Mouse (Mus musculus): Measurements from ENCODE around the gene Amigo2. TPM values are rescaled to one million over a fixed set of nuclear protein-coding genes. Genes with fewer than 3 reads are reported as not detected.

The Amigo2 gene
- polyA plus RNA-seq, 1 experiment from 2014 or later = 0.91 TPM

- H3K9ac ChIP-seq = no peak overlapping the region
- WGBS (ENCODE audit: insufficient replicate concordance) = 2% methylated on average over 8 of the region's 8 CpGs
- no peaks in the 10 kb centered on the region for H3K36me3 ChIP-seq (replicated peaks)
- peak overlapping the region; percentile 63 for H3K4me3 ChIP-seq (replicated peaks)
- ATAC-seq (ENCODE audit: insufficient read depth) = no peak
- no peaks in the 10 kb centered on the region for H3K9me3 ChIP-seq (replicated peaks)
- peak overlapping the region; percentile 84 for H3K4me2 ChIP-seq
- H3K27ac ChIP-seq (replicated peaks) = no peak overlapping the region
- H3K27me3 ChIP-seq = peaks cover 63% of the 10 kb centered on the region
- H3K4me1 ChIP-seq (replicated peaks) = peaks cover 8% of the 10 kb centered on the region
These were observed 1.2 kb upstream of the Amigo2 start for GRCm38 (mm10) chr15:97248296-97248695.

GRCm38 (mm10) chr15:97247791-97248161 is 689 bp upstream of the Amigo2 start:
- Histone ChIP-seq H3K4me1 (replicated peaks) (peaks cover 8% of the 10 kb centered on the region), H3K27me3 (peaks cover 68% of the 10 kb centered on the region), H3K36me3 (replicated peaks) (no peaks in the 10 kb centered on the region), H3K9me3 (replicated peaks) (no peaks in the 10 kb centered on the region), H3K4me2 (peak overlapping the region; percentile 84), H3K4me3 (replicated peaks) (peak overlapping the region; percentile 63), H3K27ac (replicated peaks) (peak overlapping the region; percentile 62), H3K9ac (peak overlapping the region; percentile 48; the same call in 1 of the 2 replicates)
- under 1% methylated on average over 14 of the region's 14 CpGs for WGBS (ENCODE audit: insufficient replicate concordance)
- 0 out of 2 replicates have a peak, but pooled peaks have one; percentile 7 for ATAC-seq (ENCODE audit: insufficient read depth)

- no peak for ATAC-seq (ENCODE audit: insufficient read depth)
- 26% methylated on average over 14 of the region's 14 CpGs for WGBS (ENCODE audit: insufficient replicate concordance)
- Histone ChIP-seq H3K4me3 (replicated peaks) (peak overlapping the region; percentile 63; the same call in 1 of the 2 replicates), H3K9ac (no peak overlapping the region), H3K4me1 (replicated peaks) (peaks cover 8% of the 10 kb centered on the region), H3K36me3 (replicated peaks) (no peaks in the 10 kb centered on the region), H3K9me3 (replicated peaks) (no peaks in the 10 kb centered on the region), H3K4me2 (peak overlapping the region; percentile 84), H3K27me3 (peaks cover 71% of the 10 kb centered on the region), H3K27ac (replicated peaks) (no peak overlapping the region)
These were observed 831 bp downstream of the Amigo2 start for GRCm38 (mm10) chr15:97246256-97246655.

GRCm38 (mm10) chr15:97245392-97245791 is 1.7 kb downstream of the Amigo2 start:
- Histone ChIP-seq H3K27ac (replicated peaks) (no peak overlapping the region), H3K4me2 (peak overlapping the region; percentile 18; the same call in 1 of the 2 replicates), H3K9ac (no peak overlapping the region), H3K27me3 (peaks cover 71% of the 10 kb centered on the region), H3K36me3 (replicated peaks) (no peaks in the 10 kb centered on the region), H3K4me3 (replicated peaks) (no peak overlapping the region), H3K4me1 (replicated peaks) (peaks cover 8% of the 10 kb centered on the region), H3K9me3 (replicated peaks) (no peaks in the 10 kb centered on the region)
- WGBS (ENCODE audit: insufficient replicate concordance) = 25% methylated on average over 18 of the region's 18 CpGs
- peak; percentile 36; the same call in 1 of the 2 replicates for ATAC-seq (ENCODE audit: insufficient read depth)

GRCm38 (mm10) chr15:97236943-97237342 is 10.1 kb downstream of the Amigo2 start:
- H3K36me3 ChIP-seq (replicated peaks) = no peaks in the 10 kb centered on the region
- no peak overlapping the region for H3K27ac ChIP-seq (replicated peaks)
- H3K4me1 ChIP-seq (replicated peaks) = no peaks in the 10 kb centered on the region
- H3K4me2 ChIP-seq = no peak overlapping the region
- H3K4me3 ChIP-seq (replicated peaks) = no peak overlapping the region
- H3K9me3 ChIP-seq (replicated peaks) = no peaks in the 10 kb centered on the region
- H3K9ac ChIP-seq = no peak overlapping the region
- WGBS (ENCODE audit: insufficient replicate concordance) = 31% methylated on average over 9 of the region's 9 CpGs
- ATAC-seq (ENCODE audit: insufficient read depth) = no peak
- no peaks in the 10 kb centered on the region for H3K27me3 ChIP-seq

GRCm38 (mm10) chr15:97235183-97235582 is 11.9 kb downstream of the Amigo2 start:
- ATAC-seq (ENCODE audit: insufficient read depth) = no peak
- no peaks in the 10 kb centered on the region for H3K36me3 ChIP-seq (replicated peaks)
- 19% methylated on average over 7 of the region's 7 CpGs for WGBS (ENCODE audit: insufficient replicate concordance)
- H3K27me3 ChIP-seq = no peaks in the 10 kb centered on the region
- H3K9me3 ChIP-seq (replicated peaks) = no peaks in the 10 kb centered on the region
- H3K9ac ChIP-seq = no peak overlapping the region
- H3K4me1 ChIP-seq (replicated peaks) = no peaks in the 10 kb centered on the region; the same call in 1 of the 2 replicates
- H3K4me3 ChIP-seq (replicated peaks) = no peak overlapping the region
- no peak overlapping the region for H3K4me2 ChIP-seq
- no peak overlapping the region for H3K27ac ChIP-seq (replicated peaks)

GRCm38 (mm10) chr15:97234076-97234475 is 13.0 kb downstream of the Amigo2 start:
- no peak overlapping the region for H3K9ac ChIP-seq
- H3K4me2 ChIP-seq = no peak overlapping the region
- WGBS (ENCODE audit: insufficient replicate concordance) = 63% methylated on average over 6 of the region's 6 CpGs
- peaks cover 7% of the 10 kb centered on the region; the same call in 1 of the 2 replicates for H3K4me1 ChIP-seq (replicated peaks)
- H3K36me3 ChIP-seq (replicated peaks) = no peaks in the 10 kb centered on the region
- no peaks in the 10 kb centered on the region for H3K27me3 ChIP-seq
- ATAC-seq (ENCODE audit: insufficient read depth) = no peak
- H3K9me3 ChIP-seq (replicated peaks) = no peaks in the 10 kb centered on the region
- no peak overlapping the region for H3K4me3 ChIP-seq (replicated peaks)
- H3K27ac ChIP-seq (replicated peaks) = no peak overlapping the region

GRCm38 (mm10) chr15:97229494-97230077 is 17.5 kb downstream of the Amigo2 start:
- no peak overlapping the region for H3K9ac ChIP-seq
- WGBS (ENCODE audit: insufficient replicate concordance) = 71% methylated on average over 11 of the region's 11 CpGs
- peaks cover 7% of the 10 kb centered on the region; the same call in 1 of the 2 replicates for H3K4me1 ChIP-seq (replicated peaks)
- H3K36me3 ChIP-seq (replicated peaks) = no peaks in the 10 kb centered on the region
- H3K9me3 ChIP-seq (replicated peaks) = no peaks in the 10 kb centered on the region
- no peak overlapping the region for H3K4me3 ChIP-seq (replicated peaks)
- ATAC-seq (ENCODE audit: insufficient read depth) = peak; percentile 57; the same call in 1 of the 2 replicates
- no peaks in the 10 kb centered on the region for H3K27me3 ChIP-seq
- no peak overlapping the region for H3K4me2 ChIP-seq
- H3K27ac ChIP-seq (replicated peaks) = no peak overlapping the region

GRCm38 (mm10) chr15:97224003-97224402 is 23.1 kb downstream of the Amigo2 start:
- H3K9ac ChIP-seq = no peak overlapping the region
- no peak for ATAC-seq (ENCODE audit: insufficient read depth)
- H3K4me3 ChIP-seq (replicated peaks) = no peak overlapping the region
- H3K27ac ChIP-seq (replicated peaks) = no peak overlapping the region
- no peaks in the 10 kb centered on the region for H3K9me3 ChIP-seq (replicated peaks)
- 69% methylated on average over 8 of the region's 8 CpGs for WGBS (ENCODE audit: insufficient replicate concordance)
- no peaks in the 10 kb centered on the region for H3K4me1 ChIP-seq (replicated peaks)
- no peaks in the 10 kb centered on the region for H3K36me3 ChIP-seq (replicated peaks)
- no peak overlapping the region for H3K4me2 ChIP-seq
- no peaks in the 10 kb centered on the region for H3K27me3 ChIP-seq

GRCm38 (mm10) chr15:97223431-97223830 is 23.7 kb downstream of the Amigo2 start:
- WGBS (ENCODE audit: insufficient replicate concordance) = 79% methylated on average over 10 of the region's 10 CpGs
- H3K27ac ChIP-seq (replicated peaks) = no peak overlapping the region
- H3K4me1 ChIP-seq (replicated peaks) = no peaks in the 10 kb centered on the region
- no peaks in the 10 kb centered on the region for H3K27me3 ChIP-seq
- no peak overlapping the region for H3K4me3 ChIP-seq (replicated peaks)
- no peaks in the 10 kb centered on the region for H3K9me3 ChIP-seq (replicated peaks)
- no peak overlapping the region for H3K4me2 ChIP-seq
- no peak overlapping the region for H3K9ac ChIP-seq
- H3K36me3 ChIP-seq (replicated peaks) = no peaks in the 10 kb centered on the region
- ATAC-seq (ENCODE audit: insufficient read depth) = no peak

GRCm38 (mm10) chr15:97216843-97217242 is 30.2 kb downstream of the Amigo2 start:
- Histone ChIP-seq H3K9me3 (replicated peaks) (no peaks in the 10 kb centered on the region), H3K9ac (no peak overlapping the region), H3K36me3 (replicated peaks) (no peaks in the 10 kb centered on the region), H3K4me2 (no peak overlapping the region), H3K4me1 (replicated peaks) (0 out of 2 replicates have a peak, but pooled peaks cover 5% of the 10 kb centered on the region), H3K27me3 (no peaks in the 10 kb centered on the region), H3K4me3 (replicated peaks) (no peak overlapping the region), H3K27ac (replicated peaks) (no peak overlapping the region)
- WGBS (ENCODE audit: insufficient replicate concordance) = 79% methylated on average over 5 of the region's 5 CpGs
- ATAC-seq (ENCODE audit: insufficient read depth) = no peak

Measured in liver, embryonic 15.5 days (tissue).